Mouse (Mus musculus) G1E-ER4 (cell line): ENCODE results near the gene Hist3h2a. TPM values are rescaled to one million over a fixed set of nuclear protein-coding genes. Genes with fewer than 3 reads are reported as not detected.

Experiments used
- GATA1 ChIP-seq: IDR thresholded peaks from one replicate; pipeline ENCODE4 v1.8.0; 2012; ENCODE audit warnings: low read length, inconsistent platforms
- polyA plus RNA-seq: library from polyadenylated mRNA; stranded (reverse); fragments of >175 nt; gene quantifications from 2 replicates; pipeline ENCODE4 v1.2.3, GENCODE M21; 2012

Hist3h2a gene
- polyA plus RNA-seq = 4.0 and 6.8 TPM in 2 replicates

DNA sequence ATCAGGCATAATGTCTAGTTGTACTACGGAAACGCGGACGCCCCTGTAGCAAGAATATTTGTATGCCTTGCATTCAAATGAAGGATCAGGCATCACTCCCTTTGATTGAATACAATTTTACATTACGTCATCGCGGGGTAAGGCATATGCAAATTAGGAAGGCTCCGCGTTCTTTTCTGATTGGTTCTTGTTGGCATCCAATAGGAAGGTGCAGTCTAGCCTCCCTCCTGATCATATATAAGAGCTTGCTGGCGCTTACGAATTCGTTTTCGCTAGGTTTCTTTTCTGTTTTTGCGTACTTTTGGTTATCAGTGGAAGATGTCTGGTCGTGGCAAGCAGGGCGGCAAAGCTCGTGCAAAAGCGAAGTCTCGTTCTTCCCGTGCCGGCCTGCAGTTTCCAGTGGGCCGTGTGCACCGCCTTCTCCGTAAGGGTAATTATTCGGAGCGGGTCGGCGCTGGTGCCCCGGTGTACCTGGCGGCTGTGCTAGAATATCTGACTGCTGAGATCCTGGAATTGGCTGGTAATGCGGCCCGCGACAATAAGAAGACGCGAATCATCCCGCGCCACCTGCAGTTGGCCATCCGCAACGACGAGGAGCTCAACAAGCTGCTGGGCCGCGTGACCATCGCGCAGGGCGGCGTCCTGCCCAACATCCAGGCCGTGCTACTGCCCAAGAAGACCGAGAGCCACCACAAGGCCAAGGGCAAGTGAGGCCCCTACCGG lies at the start of gene Hist3h2a, which contains the start of gene Trim17:
Hist3h2a (plus strand) TSS at position 266 of the 723 bp plus-strand sequence.
Trim17 (plus strand) TSS at position 266 of the 723 bp plus-strand sequence.
- TF ChIP-seq GATA1 = no peak

DNA sequence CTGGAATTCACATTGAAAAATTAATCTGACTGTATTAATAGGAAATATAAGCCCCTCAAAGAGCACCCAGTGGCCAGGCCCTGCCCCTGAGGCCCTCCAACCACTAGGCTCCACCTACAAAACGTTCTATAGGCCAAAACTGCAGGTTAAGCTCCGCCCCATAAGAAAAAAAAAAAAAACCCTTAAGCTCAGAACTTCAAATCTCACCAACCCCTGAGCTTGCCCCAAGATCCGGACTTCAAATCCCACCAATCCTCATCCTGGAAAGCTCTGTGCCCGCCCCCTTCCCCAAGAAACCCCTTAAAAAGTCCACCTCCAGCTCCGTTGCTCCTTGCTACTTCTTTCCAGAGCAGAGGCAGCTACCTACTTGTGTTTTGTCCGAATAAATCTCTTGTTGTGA lies 49.6 kb upstream of the Hist3h2a start:
- TF ChIP-seq GATA1 = no peak

DNA sequence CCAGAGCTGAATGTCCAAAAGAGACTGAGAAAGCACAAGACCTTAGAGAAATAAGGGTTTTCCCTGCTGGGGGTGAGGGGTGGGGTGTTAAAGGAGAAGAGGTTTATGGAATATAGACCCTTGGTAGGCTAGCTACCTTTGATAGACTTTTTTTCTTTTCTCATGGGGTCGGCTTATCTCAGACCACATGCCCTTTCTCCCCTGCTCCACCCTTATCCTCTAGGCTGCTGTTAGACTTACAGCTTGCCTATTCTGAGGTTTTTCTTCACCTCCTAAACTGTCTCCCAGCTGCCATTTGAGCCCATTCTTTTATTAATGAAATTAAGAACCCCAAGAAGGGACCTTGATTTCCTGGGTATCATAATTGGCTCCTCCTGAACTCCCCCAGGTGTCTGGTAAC lies 40.7 kb upstream of the Hist3h2a start:
- no peak for TF ChIP-seq GATA1

DNA sequence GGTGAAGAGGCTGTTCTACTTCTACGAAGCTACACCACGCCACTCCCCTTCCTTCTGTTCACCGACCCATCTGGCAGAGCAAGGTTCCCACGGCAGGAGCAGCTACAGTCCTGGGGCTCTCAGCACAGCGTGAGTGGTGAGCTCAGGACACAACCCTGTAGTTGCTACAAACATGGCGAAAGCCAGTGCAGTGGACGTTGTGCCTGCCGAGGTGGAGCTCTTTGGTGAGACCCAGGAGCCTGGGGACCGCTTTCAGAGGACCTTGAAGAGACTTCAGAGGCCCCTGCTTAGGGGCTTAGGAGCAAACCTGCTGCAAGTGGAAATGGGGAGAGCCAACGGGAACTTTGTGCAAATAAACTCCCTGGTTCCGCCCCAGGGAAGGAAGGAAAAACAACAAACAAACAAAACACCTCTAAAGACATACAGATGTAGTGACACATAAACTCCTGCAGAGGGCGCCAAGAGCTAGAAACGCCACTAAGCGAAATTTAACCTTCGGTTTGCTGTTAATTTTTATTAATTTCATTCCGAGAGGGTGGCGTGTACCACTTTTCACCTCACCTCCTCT lies 39.9 kb upstream of the Hist3h2a start:
- TF ChIP-seq GATA1 = no peak

DNA sequence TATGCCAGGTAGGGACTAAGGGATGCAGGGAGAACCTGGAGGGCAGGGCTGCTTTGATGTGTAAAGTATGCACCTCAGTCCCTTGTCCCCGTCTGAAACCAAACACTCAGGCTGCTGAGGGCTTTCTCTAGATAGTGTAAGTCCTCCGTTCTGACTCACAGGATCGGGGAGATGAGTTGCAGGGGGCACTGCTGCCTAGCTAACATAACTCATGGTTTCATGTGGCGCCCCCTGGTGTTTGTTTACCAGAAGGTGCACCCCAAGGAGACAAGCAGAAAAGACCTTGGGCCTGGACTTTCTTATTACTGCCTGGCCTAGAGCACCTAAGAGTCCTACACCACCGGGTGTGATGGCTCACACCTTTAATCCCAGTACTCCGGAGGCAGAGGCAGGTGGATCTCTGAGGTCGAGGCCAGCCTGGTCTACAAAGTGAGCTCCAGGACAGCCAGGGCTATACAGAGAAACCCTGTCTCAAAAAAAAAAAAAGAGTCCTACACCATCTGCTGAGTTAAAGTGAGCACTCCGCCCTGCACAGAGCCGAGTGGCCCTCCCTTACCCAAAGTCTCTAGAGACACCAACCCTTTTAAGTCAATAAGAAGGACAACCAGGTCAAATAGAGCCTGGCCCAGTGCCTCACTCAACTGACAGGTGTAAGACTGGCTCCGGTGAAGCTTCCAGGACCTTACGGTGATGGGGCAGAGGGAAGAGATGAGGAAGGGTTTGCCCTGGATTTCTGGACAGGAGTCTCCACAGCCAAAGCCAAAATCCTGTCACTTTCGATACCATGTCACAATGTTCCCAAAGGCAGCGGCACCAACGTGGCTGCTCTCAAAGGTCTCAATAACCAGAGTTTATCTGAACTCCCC lies 37.4 kb upstream of the Hist3h2a start:
- TF ChIP-seq GATA1 = no peak

DNA sequence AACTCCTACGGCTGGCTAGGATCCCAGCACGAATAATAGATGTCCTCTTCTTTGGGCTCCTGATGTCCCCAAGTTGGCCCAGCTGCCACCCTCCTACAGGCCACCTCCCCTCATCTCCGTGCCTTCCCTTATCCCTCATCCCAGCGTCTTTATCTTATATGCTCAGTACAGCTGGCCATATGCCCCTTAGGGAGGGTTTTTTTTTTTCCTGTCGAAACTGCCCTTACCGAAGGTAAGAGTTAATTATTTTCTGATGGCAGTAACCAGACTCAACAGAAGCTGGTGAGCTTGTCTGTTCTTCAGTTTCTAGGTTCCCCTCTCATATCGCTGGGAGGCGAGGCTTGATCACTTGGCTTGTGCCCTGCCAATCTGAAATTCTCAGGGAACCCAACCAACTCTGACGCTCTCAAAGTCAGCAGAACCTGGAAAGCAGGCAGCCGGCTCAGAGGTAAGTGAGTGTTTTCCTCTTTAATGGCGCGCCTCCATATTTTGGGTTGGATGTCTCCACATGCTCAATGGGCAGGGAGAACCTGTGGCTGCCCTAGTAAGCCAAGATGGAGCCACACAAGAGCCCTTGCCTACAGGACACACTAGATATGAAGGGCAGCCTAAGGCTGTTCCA lies 36.6 kb upstream of the Hist3h2a start, which contains the start of gene Btnl10:
Btnl10 (plus strand) TSS at position 164 of the 622 bp plus-strand sequence.
- TF ChIP-seq GATA1 = no peak

DNA sequence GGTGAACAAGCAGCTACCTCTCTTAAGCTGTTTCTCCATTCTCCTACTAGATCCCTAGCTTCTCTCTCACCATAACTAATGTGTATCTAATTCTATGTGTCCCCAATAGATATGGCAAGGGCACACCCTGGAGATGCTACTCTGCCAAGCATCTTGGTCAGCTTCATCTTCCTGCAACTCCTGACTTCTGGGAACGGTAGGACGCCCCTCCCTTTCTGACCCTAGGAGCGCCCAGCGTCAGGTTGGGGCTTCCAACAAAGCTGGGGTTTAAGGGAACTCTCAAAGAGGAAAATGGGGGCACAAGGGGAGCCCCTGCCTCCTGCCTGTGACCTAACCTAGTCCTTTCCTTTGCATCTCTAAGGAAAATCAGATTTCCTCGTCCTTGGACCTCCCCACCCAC lies 35.7 kb upstream of the Hist3h2a start:
- TF ChIP-seq GATA1 = no peak

DNA sequence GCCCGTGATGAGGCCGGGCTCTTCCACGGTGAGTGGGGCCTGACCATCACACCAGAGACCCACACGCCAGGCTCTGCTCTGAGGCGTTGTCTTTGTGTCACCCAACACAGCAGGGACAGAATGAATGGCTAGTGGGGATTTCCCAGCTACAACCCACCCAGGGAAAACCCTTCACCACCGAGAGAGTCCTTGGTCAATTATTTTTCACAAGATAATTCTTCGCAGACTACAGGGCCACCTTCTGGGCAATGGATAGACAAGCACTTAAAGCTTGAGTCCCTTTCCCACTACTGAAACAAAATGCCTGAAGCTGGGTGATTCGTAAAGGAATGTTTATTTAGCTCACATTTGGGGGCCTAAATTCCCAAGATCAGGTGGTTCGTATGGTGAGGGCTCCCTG lies 32.1 kb upstream of the Hist3h2a start:
- TF ChIP-seq GATA1 = no peak

DNA sequence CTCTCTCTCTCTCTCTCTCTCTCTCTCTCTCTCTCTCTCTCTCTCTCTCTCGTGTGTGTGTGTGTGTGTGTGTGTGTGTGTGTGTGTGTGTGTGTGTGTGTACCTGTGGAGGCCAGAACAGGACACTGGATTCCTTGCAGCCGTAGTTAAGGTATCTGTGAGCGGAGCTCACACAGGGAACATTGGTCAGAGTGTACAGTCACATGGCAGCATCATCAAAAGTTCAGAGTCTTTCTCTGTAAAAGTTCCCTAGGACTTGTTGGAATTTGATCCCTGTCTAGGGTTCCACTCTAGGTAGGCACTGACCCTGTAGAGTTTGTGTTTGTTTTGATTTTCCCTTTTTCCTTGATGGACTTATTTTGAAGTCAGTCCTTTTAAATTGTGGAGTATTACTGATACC lies 27.8 kb upstream of the Hist3h2a start:
- no peak for TF ChIP-seq GATA1

DNA sequence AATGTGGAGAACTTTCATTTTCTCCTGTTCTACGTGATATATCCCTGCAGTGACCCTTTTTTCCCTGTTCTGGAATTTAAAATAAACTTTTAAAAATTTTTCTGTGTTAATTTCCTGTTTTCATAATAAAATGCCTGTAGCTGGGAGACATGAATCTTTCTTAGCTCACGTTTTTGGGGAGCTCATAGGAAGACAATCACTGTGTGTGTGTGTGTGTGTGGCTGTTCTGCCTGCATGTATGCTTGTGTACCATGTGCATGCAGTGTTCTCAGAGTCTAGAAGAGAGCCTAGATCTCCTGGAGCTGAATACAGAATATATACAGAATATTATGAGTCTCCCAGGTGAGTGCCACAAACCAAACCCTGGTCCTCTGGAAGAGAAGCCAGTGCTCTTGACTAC lies 27.4 kb upstream of the Hist3h2a start:
- TF ChIP-seq GATA1 = no peak

DNA sequence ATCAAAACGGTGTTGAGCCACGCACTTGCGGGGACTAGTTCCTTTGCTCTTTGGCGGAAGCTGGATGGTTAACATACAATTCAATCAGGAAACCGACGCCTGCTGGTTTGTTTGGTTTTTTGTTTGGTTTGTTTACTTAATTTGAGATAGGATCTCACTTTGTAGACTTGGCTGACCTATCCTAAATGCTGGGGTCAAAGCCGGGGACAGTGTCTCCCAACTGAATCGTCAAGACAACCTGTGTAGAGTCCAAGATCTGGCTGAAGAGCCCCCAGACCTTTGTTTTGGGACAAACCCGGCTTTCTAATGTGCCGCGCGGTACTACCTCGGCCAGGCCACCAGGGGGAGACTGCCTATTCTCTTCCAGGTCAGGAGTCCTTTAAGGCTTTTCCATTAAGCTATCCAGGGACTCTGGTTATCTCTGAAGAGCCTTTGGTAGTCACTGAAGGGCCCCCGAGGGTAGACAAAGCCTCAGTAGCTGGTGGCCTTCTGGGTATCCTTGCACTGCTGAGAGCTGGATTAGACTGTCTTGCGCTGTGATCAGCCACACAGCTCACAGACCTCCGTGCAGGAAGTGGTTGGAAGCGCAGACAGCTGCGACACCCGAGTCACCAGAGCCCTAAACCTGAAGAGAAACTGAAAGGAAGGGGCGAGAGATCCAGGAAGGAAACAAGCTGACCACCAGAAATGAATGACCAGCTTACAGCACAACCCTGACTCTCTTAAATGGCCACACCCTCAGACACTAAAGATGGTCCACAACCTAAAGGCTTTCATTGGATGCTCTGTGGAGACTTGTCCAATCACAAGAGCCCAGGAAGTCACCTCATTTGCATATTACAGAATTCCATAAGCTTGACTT lies 26.5 kb upstream of the Hist3h2a start:
- TF ChIP-seq GATA1 = no peak

DNA sequence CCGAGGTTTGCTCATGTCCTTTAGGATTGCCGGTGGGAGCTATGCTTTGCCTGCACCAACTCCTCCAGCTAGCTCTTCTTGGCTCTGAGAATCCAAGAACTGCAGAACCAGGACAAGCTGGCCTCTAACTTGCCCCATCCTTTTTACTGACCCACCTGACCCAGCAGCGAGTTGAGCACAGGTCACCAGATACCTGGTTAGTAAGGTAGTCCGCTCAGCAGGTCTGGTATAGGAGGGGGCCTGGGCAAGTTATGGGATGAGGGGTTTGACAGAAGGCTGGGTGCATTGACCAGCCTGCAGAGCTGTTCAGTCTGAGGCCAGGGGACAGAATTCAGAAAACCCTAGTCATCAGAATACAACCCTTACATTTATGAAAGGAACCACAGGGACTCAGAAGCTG lies 25.4 kb upstream of the Hist3h2a start:
- no peak for TF ChIP-seq GATA1

DNA sequence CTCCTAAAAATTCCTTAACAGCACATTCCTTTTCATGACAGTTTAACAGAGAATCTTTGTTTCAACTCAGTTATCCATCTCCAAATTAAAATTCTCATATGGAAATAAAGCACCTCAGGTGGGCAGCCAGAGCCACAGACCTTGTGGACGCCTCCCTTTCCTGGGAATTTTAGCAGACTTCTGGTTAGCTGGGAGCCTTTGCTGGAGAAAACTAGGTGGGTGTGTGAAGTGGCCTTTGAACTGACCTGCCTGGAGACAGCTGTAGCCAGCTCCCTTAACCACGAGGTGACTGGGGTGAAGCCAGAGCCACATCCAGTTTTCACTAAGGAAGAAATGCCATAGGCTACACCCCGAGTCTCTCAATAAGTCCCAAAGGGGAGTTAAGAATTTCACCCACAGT lies 24.8 kb upstream of the Hist3h2a start:
- TF ChIP-seq GATA1 = no peak

DNA sequence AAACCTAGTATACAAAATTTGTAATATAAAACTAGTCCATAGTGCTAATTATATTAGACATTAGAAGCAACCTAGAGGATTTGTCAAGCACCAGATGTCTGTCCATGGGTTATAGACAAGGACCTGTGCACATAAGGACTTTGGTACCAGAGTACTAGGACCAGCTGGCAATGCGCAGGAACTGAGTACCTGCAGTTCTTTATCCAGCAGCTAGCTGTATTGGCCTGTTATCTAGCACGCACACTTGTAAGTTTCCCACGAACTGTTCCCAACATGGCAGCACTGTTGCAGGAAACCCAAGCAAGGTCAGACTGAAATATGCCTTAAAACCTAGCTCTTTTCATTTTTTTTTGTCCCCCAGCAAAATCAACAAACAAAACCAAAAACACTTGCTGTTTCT lies 24.2 kb upstream of the Hist3h2a start:
- TF ChIP-seq GATA1 = no peak

DNA sequence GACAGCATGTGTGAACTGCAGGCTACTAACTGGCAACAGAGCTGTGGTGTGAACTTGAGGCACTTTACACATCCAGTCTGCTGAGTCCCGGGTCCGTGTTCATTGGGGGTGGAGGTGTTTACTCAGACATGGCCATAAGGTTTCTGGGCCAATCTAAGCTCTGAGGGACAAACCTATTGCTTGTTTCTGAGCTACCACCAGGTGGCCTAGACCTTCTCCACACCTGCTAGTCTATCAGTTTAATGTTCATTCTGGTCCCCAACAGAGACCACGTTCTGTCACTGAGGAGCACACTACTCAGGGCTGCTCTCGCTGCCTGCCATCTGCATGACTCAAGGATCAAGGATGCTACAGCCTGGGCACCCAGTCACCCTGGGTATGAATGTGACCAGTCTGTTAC lies 22.9 kb upstream of the Hist3h2a start:
- TF ChIP-seq GATA1 = no peak
